Mouse (Mus musculus): ENCODE data around the gene C2cd5.
A peak's percentile ranks its signal among the peaks of the same experiment; 100 is the strongest.

C2cd5 gene

DNA sequence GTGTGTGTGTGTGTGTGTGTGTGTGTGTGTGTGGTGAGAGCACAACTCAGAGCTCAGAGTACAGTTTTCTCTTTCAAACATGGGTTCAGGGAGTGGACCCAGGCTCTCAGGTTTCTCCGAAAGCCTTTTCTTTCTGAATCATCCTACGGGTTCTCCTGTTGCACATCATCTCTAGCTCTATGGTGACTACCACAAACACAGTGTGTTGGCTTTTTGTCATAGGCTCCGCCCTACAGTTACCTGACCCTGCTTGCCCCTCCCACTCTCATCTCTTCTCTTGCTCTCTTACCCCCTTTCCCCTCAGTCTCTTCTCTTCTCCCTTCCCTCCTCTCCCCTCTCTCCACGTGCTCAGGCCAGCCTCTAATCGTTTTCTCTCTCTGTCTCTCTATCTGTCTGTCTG lies 15.6 kb upstream of the C2cd5 start:
- no peak for DNase-seq (ENCODE audit: low read depth, low spot score)

DNA sequence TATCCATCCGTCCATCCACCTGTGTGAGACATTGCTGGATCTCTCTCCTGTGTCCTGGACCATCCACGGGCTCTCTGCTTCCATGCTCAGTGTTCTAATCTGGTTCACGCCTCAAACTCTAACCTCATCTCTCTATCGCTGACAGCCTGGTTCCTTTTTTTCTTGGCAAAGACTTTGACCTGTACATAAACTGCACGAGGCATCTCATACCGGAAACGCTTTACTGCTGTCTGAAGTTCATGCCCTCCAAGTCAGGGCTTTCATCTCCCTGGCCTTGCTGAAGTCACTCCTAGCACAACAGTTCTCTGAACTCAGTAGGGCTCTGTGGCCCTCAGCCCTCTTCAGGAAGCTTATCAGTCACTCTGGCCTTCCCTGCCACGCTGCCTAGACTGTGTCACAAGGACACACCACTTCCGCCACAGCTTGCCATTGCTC lies 15.1 kb upstream of the C2cd5 start:
- no peak for DNase-seq (ENCODE audit: low read depth, low spot score)

- no peak for DNase-seq (ENCODE audit: low read depth, low spot score)
Observed at GRCm38 (mm10) chr6:143114556-143114955, 14.6 kb upstream of the C2cd5 start.

- DNase-seq (ENCODE audit: low read depth, low spot score) = no peak
Observed at GRCm38 (mm10) chr6:143110371-143110770, 10.4 kb upstream of the C2cd5 start.

- DNase-seq (ENCODE audit: low read depth, low spot score) = no peak
Observed at GRCm38 (mm10) chr6:143109622-143110218, 9.8 kb upstream of the C2cd5 start.

DNA sequence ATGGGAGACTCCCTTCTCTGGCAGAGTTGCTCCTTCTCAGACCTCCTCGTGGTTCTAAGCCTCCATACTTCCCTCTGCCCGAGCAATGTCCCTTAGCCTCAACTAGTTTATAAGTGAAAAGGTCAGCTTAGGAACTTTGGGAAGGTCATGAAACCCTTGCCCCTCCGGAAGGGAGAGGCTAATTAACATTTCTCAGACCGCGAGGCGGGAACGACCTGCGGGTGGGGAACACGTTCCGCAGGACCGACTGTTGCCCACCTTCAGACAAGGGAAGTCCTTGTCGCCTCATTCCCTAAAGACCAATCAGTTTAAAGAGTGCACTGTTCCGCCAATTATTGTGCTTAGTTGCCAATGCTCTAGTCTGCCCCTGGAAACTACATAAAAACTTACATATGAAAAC lies 8.1 kb upstream of the C2cd5 start:
- DNase-seq (ENCODE audit: low read depth, low spot score) = no peak

DNA sequence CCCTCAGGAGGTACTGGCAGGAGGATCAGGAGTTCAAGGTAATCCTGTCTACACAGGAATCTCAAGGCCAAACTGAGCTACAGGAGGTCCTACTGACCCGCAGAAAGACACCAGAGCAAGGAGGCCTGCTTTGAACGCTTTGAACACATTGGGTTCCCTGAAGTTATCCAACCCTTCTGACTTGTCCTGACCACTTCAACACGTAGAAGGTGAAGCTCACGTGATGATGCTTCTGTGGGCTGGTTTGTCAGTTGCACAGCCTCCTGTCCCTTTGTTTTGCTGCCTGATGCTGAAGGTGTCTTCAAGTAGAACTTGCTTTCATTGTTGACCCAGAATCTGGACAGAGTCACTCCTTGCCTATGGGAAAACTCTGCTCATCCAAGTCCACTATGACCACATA lies 7.7 kb upstream of the C2cd5 start:
- no peak for DNase-seq (ENCODE audit: low read depth, low spot score)

GRCm38 (mm10) chr6:143105766-143106165 lies 5.8 kb upstream of the C2cd5 start:
- DNase-seq (ENCODE audit: low read depth, low spot score) = no peak

DNA sequence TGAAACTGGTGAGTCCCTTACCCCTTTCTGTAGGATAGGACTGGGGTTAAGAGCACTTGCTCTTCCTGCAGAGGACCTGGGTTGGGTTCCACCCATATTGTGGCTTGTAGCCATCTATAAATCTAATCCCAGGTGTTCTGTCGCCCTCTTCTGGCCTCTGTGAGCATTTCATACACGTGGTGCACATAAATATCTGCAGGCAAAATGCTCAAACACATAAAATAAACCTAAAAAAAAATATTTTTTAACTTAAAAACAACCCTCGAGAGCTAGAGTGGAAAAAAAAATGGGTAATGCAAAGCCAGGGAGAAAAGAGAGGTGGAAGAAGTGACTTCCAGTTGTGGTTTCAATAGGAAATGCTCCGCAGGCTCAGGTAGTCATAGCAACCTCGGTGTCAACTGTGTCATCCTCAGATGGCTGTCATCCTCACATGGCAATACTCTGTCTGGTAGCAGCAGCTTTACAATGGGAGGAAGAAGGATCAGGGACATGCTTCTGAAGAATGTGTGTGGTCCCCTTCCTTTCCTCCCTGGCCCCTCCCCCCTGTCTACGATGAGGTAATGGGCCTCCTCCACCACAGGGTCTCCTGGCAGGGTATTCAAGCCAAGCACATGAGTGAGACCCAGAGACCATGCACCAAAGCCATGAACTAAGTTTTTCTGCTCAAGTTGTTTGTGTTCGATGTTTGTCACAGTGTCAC lies 4.2 kb upstream of the C2cd5 start:
- DNase-seq (ENCODE audit: low read depth, low spot score) = no peak

DNA sequence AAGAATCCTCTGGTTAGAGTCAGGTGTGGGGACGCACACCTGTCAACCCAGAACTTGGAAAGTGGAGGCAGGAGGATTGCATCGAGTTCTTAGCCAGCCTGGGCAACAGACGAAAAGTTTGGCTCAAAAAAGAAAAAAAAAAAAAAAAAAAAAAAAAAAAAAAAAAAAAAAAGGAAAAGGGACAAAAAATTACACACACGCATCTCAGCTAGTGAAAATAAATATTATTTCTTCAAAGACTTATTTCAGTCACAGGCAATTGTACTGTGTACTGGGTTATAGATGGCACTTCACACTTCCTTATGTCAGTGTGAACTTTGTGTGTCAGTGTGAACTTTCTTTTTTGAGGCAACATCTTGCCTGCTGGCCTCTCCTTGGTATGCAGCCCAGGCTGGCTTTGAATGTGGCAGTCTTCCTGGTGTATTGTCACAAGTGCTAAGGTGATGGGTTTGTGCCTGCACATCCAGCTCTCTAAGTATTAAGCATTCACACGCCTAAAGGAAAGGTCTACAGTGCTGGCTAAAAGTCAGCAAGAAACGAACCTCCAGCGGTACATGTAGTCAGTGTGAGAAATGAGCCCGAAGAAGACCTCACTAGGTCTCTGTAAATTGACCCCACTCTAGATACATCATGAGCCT lies 656 bp upstream of the C2cd5 start:
- no peak for DNase-seq (ENCODE audit: low read depth, low spot score)

GRCm38 (mm10) chr6:143099281-143099680 lies 660 bp downstream of the C2cd5 start:
- DNase-seq (ENCODE audit: low read depth, low spot score) = peak; percentile 53

GRCm38 (mm10) chr6:143095126-143095525 lies 4.8 kb downstream of the C2cd5 start:
- no peak for DNase-seq (ENCODE audit: low read depth, low spot score)

GRCm38 (mm10) chr6:143092856-143093255 lies 7.1 kb downstream of the C2cd5 start:
- DNase-seq (ENCODE audit: low read depth, low spot score) = no peak

DNA sequence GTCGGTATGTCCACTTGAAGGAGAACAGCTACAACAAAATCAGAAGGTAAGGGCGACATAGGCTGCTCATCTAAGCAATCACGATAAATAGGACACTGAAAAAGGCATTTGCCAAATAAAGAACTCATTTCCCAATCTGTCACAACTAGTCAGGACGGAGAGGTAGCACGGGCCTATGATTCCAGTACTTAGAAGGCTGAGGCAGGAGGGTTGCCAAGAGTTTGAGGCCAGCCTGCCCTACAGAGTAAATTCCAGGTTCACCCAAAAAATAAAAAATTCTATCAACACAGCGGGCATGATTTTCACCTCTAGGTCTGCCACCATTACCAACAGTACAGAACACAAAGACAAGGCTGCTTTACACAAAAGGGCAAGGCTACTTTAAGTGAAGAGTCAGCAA lies 8.9 kb downstream of the C2cd5 start:
- no peak for DNase-seq (ENCODE audit: low read depth, low spot score)

DNA sequence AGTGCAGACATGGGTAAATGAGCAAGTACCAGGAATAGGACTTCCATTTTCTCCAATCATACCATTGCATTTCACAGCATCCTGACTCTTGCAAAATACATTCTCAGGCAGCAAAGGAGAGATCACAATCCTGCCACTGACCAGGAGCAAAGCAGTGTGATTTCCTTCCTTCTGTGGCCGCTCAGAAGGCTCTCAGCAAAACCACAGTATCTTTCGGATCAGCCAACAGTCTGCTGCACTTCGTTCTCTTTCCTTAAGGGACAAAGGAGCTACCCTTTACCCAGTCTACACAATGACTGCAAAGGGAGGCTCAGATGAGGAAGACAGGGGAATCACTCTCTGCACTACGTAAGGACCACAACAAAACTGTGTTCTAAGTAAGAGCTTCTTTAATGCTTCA lies 12.6 kb downstream of the C2cd5 start:
- no peak for DNase-seq (ENCODE audit: low read depth, low spot score)

GRCm38 (mm10) chr6:143085898-143086297 lies 14.0 kb downstream of the C2cd5 start:
- DNase-seq (ENCODE audit: low read depth, low spot score) = no peak

- no peak for DNase-seq (ENCODE audit: low read depth, low spot score)
Observed at GRCm38 (mm10) chr6:143084314-143085025, 15.5 kb downstream of the C2cd5 start.

GRCm38 (mm10) chr6:143081479-143082106 lies 18.3 kb downstream of the C2cd5 start:
- DNase-seq (ENCODE audit: low read depth, low spot score) = no peak

GRCm38 (mm10) chr6:143080774-143081173 lies 19.2 kb downstream of the C2cd5 start:
- DNase-seq (ENCODE audit: low read depth, low spot score) = no peak

- no peak for DNase-seq (ENCODE audit: low read depth, low spot score)
Observed at GRCm38 (mm10) chr6:143079126-143079525, 20.8 kb downstream of the C2cd5 start.

GRCm38 (mm10) chr6:143076461-143076860 lies 23.5 kb downstream of the C2cd5 start:
- no peak for DNase-seq (ENCODE audit: low read depth, low spot score)

GRCm38 (mm10) chr6:143073914-143074313 lies 26.0 kb downstream of the C2cd5 start:
- DNase-seq (ENCODE audit: low read depth, low spot score) = no peak

All from forelimb bud, embryonic 11.5 days (tissue).